Mouse (Mus musculus) limb, embryonic 15.5 days (tissue): ENCODE results near the gene Jam3. TPM values are rescaled to one million over a fixed set of nuclear protein-coding genes. Genes with fewer than 3 reads are reported as not detected.
A peak's percentile ranks its signal among the peaks of the same experiment; 100 is the strongest.

Experiments used
- ATAC-seq: fragments of 200-750 bp; cut with Nextera tagmentation; 2 replicates; pipeline ENCODE4 v1.8.0; 2017; ENCODE audit warnings: low read depth, moderate TSS enrichment; ENCODE audit not compliant: insufficient number of reproducible peaks, low FRiP score, low TSS enrichment
- H3K27ac ChIP-seq: fragments of 300-500 bp; sonication (generic); 2 replicates; pipeline ENCODE4 v1.5.1; 2015; ENCODE audit warnings: moderate library complexity, mild to moderate bottlenecking, inconsistent platforms
- H3K27me3 ChIP-seq: fragments of 300-500 bp; sonication (generic); 2 replicates; pipeline ENCODE4 v1.6.1; 2015; ENCODE audit warnings: inconsistent platforms
- H3K36me3 ChIP-seq: fragments of 300-500 bp; sonication (generic); 2 replicates; pipeline ENCODE4 v1.6.1; 2015; ENCODE audit warnings: inconsistent platforms
- H3K4me1 ChIP-seq: fragments of 300-500 bp; sonication (generic); 2 replicates; pipeline ENCODE4 v1.6.1; 2015; ENCODE audit warnings: inconsistent platforms
- H3K4me2 ChIP-seq: fragments of 300-500 bp; sonication (generic); 2 replicates; pipeline ENCODE4 v1.6.1; 2015; ENCODE audit warnings: mild to moderate bottlenecking, inconsistent platforms
- H3K4me3 ChIP-seq: fragments of 300-500 bp; sonication (generic); 2 replicates; pipeline ENCODE4 v1.5.1; 2015; ENCODE audit warnings: mild to moderate bottlenecking, inconsistent platforms
- H3K9ac ChIP-seq: fragments of 300-500 bp; sonication (generic); 2 replicates; pipeline ENCODE4 v1.6.1; 2015; ENCODE audit warnings: inconsistent platforms
- H3K9me3 ChIP-seq: fragments of 300-500 bp; sonication (generic); 2 replicates; pipeline ENCODE4 v1.6.1; 2016; ENCODE audit warnings: inconsistent platforms
- WGBS: fragments of 180-500 bp; shearing (Covaris S2); methylation state at CpG from one replicate; pipeline ENCODE4 v1.1.7; 2015; 5-methylcytosine and 5-hydroxymethylcytosine counted together
- polyA plus RNA-seq: library from polyadenylated mRNA; unstranded; fragments of >200 nt; fragmentation: Nextera tagmentation; extraction: Ambion mirVana; gene quantifications from 2 replicates; pipeline ENCODE4 v1.2.1, GENCODE M21; 2015

Jam3 gene
- polyA plus RNA-seq, 1 experiment from 2014 or later = 96.1 TPM

DNA sequence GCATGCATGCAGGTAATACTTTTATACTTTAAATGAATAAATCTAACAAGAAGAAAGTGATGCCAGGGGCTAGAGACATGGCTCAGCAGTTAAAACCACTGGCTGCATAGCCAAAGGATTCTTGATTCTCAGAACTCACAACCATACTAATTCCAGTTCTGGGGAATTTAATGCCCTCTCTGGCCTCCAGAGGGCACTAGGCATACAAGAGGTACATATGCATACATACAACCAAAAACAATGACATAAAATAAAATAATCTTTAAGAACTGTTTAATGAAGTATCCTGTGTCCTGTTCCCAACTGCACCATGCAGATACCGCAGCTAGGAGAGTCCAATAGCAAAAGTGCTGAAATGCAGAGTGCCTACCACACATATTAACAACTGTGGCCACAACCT, 20.8 kb downstream of the Jam3 start:
- H3K27me3 ChIP-seq = no peaks in the 10 kb centered on the region
- H3K9me3 ChIP-seq = no peaks in the 10 kb centered on the region
- no peaks in the 10 kb centered on the region for H3K36me3 ChIP-seq
- H3K4me2 ChIP-seq = no peak overlapping the region
- H3K4me3 ChIP-seq = no peak overlapping the region
- no peaks in the 10 kb centered on the region for H3K4me1 ChIP-seq
- H3K9ac ChIP-seq = no peak overlapping the region
- no peak for ATAC-seq
- H3K27ac ChIP-seq = no peak overlapping the region
- WGBS = 69% methylated on average over 1 of the region's 1 CpGs

DNA sequence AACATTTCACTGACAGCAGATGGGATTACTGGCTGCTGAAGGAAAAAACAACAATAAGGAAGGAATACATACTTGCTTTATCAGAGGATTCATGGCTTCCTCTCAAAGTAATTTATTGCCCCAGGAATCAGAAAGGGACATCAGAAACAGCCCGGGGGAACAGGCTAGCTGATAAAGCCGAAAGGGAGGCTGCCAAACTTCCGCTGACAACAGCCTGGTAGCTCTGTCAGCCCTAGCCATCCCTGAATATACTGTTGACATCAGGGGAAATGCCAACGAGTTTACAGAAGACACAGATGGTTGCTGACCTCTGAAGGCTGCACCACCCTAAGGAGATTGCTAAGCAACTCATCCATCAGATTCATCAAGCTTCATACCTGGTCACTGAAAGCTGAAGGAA, 26.6 kb downstream of the Jam3 start:
- H3K9ac ChIP-seq = no peak overlapping the region
- H3K4me2 ChIP-seq = no peak overlapping the region
- ATAC-seq = no peak
- no peak overlapping the region for H3K27ac ChIP-seq
- H3K4me1 ChIP-seq = no peaks in the 10 kb centered on the region
- H3K27me3 ChIP-seq = no peaks in the 10 kb centered on the region
- no peaks in the 10 kb centered on the region for H3K9me3 ChIP-seq
- 72% methylated on average over 4 of the region's 4 CpGs for WGBS
- no peak overlapping the region for H3K4me3 ChIP-seq
- H3K36me3 ChIP-seq = no peaks in the 10 kb centered on the region

DNA sequence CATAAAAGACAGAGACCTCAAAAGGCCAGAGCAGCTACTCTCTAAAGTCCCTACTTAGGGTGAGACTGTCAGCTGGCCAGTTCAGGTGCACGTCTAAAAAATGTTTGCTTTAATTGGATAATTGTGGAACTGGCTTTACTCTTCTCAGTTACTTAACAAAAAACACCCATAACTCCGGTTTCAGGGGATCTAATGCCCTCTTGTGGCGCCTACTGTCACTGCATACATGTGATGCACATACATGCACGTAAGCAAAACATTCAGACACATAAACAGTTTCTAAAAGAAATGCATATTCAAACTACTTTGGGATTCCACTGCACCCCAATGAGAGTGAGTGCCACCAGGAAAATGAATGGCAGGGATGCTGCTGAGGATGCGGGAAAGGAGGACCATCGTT, 28.7 kb downstream of the Jam3 start:
- H3K27me3 ChIP-seq = no peaks in the 10 kb centered on the region
- no peak for ATAC-seq
- 79% methylated on average over 6 of the region's 6 CpGs for WGBS
- H3K4me3 ChIP-seq = no peak overlapping the region
- H3K9me3 ChIP-seq = no peaks in the 10 kb centered on the region
- no peaks in the 10 kb centered on the region for H3K4me1 ChIP-seq
- no peaks in the 10 kb centered on the region for H3K36me3 ChIP-seq
- no peak overlapping the region for H3K4me2 ChIP-seq
- no peak overlapping the region for H3K27ac ChIP-seq
- no peak overlapping the region for H3K9ac ChIP-seq

DNA sequence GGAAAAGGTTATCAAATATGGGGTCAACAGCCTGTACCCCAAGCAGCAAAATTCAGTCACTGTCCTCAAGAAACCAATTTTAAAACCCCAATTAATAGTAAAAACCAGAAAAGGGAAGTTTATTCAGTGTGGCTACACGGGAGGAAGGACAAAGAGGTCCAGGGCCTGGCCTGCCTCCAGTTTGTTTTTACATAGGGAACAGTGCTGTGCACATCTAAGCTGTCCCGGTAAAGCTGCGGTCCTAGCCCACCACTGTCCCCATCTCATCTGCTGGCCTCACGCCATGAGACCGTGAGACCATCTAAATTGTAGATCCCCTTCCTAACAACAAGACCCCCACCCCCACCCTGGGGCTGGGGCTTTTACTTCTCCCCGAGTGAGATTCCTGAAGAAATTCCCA, 29.8 kb downstream of the Jam3 start:
- Histone ChIP-seq H3K4me1 (no peaks in the 10 kb centered on the region), H3K27ac (no peak overlapping the region), H3K27me3 (no peaks in the 10 kb centered on the region), H3K4me2 (no peak overlapping the region), H3K4me3 (no peak overlapping the region), H3K9me3 (no peaks in the 10 kb centered on the region), H3K36me3 (no peaks in the 10 kb centered on the region), H3K9ac (no peak overlapping the region)
- ATAC-seq = no peak
- WGBS = 60% methylated on average over 6 of the region's 6 CpGs

DNA sequence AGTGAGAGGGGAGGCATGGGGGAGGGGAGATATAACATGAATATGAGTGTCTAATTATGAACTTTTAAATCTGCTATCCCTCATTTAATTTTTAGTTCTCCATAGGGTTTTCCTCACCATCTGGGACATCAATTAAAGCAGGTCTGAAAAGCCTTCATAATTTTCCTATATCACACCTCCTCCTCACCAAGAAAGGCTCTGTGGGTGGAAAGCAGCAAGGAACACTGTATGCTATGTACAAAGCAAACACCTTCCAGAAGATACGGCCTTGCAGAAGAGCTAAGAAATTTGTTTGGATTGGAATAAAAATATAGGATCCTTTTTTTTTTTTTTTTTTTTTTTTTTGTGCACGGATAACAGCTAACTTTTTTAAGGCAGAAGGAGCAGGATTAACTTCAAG, 31.3 kb downstream of the Jam3 start:
- H3K36me3 ChIP-seq = no peaks in the 10 kb centered on the region
- ATAC-seq = no peak
- no peak overlapping the region for H3K9ac ChIP-seq
- no peak overlapping the region for H3K27ac ChIP-seq
- H3K4me2 ChIP-seq = no peak overlapping the region
- no peak overlapping the region for H3K4me3 ChIP-seq
- WGBS = 77% methylated on average over 2 of the region's 2 CpGs
- no peaks in the 10 kb centered on the region for H3K27me3 ChIP-seq
- H3K9me3 ChIP-seq = no peaks in the 10 kb centered on the region
- H3K4me1 ChIP-seq = no peaks in the 10 kb centered on the region

DNA sequence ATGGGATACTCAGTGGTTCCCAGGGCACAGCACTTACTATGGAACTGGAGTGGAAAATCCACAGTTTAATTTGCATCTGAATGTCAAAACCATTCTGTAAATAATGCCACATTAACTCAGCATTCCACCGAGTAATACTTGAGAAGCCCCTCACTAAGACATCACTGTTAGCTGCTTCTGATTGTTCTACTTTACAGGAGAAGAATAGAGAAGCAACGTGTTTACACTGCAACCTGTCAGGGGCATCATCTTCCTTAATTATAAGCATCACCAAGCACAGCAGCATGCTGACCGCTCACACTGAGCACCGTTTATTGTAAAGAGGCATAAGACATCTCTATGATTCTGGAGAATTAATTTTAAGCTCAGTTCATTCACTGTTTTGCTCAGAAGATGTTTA, 32.3 kb downstream of the Jam3 start:
- ATAC-seq = no peak
- H3K4me1 ChIP-seq = no peaks in the 10 kb centered on the region

DNA sequence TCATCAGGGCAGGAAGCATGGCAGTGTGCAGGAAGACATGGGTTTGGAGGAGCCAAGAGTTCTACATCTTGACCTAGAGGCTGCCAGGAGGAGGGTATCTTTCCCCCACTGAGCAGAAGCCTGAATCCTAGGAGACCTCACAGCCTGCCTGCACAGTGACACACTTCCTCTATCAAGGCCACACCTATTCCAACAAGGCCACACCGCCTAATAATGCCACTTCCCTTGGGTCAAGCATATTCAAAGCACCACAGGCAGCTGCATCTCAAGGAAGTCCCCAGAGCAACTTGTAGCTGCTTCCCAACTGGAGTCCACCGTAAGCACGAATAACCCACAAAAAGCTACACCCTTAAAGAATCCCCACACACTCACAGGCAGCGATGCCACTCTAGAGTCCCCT, 33.1 kb downstream of the Jam3 start:
- H3K9ac ChIP-seq = no peak overlapping the region
- no peak overlapping the region for H3K4me3 ChIP-seq
- 89% methylated on average over 4 of the region's 4 CpGs for WGBS
- ATAC-seq = no peak
- no peaks in the 10 kb centered on the region for H3K36me3 ChIP-seq
- H3K4me2 ChIP-seq = no peak overlapping the region
- H3K27me3 ChIP-seq = no peaks in the 10 kb centered on the region
- H3K9me3 ChIP-seq = no peaks in the 10 kb centered on the region
- H3K27ac ChIP-seq = no peak overlapping the region
- H3K4me1 ChIP-seq = no peaks in the 10 kb centered on the region

More for the DNA sequence above, 32.3 kb downstream of the Jam3 start:
- no peaks in the 10 kb centered on the region for H3K27me3 ChIP-seq
- H3K4me2 ChIP-seq = no peak overlapping the region
- no peaks in the 10 kb centered on the region for H3K9me3 ChIP-seq
- no peak overlapping the region for H3K4me3 ChIP-seq
- no peaks in the 10 kb centered on the region for H3K36me3 ChIP-seq
- 87% methylated on average over 4 of the region's 4 CpGs for WGBS
- no peak overlapping the region for H3K27ac ChIP-seq
- H3K9ac ChIP-seq = no peak overlapping the region

DNA sequence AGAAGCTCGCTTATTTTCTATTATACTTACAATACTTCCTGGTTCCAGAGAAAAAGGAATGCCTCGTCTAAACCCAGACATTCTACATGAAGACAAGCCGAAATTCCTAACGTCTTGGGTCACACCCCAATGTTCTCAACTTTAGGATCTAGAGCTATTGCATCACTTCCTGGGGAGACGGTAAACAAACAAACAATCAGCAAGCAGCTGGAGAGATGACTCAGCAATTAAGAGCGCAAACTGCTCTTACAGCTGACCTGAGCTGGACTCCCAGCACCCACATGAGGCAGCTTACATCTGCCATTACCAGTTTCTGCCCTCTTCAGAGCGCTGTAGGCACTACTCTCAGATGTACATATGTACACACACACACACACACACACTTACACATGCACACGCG, 34.0 kb downstream of the Jam3 start:
- Histone ChIP-seq H3K4me1 (no peaks in the 10 kb centered on the region), H3K36me3 (no peaks in the 10 kb centered on the region), H3K4me3 (no peak overlapping the region), H3K9me3 (no peaks in the 10 kb centered on the region), H3K27me3 (no peaks in the 10 kb centered on the region), H3K27ac (no peak overlapping the region), H3K9ac (no peak overlapping the region), H3K4me2 (no peak overlapping the region)
- ATAC-seq = no peak
- 80% methylated on average over 9 of the region's 9 CpGs for WGBS

DNA sequence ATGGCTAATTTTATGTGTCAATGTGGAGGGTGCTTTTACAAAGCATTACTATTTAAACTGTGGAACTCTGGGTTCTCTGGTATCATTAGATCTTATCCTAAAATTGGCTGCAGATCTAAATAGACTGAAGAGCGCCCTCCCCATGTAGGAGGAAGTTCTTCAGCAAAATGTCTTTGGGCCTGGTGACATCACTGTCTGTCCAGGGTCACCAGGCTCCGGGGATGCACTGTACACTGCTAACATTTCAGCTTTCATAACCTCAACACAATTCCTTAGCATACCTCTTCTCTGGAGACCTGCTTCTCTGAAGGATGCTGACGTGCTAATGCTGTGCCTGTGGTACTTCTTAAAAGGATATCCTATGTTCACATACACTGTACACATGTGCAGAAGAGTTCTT, 43.5 kb downstream of the Jam3 start:
- 87% methylated on average over 3 of the region's 3 CpGs for WGBS
- Histone ChIP-seq H3K9ac (no peak overlapping the region), H3K36me3 (no peaks in the 10 kb centered on the region), H3K4me2 (no peak overlapping the region), H3K9me3 (no peaks in the 10 kb centered on the region), H3K27ac (no peak overlapping the region), H3K4me3 (no peak overlapping the region), H3K4me1 (peaks cover 16% of the 10 kb centered on the region), H3K27me3 (no peaks in the 10 kb centered on the region)
- ATAC-seq = no peak

DNA sequence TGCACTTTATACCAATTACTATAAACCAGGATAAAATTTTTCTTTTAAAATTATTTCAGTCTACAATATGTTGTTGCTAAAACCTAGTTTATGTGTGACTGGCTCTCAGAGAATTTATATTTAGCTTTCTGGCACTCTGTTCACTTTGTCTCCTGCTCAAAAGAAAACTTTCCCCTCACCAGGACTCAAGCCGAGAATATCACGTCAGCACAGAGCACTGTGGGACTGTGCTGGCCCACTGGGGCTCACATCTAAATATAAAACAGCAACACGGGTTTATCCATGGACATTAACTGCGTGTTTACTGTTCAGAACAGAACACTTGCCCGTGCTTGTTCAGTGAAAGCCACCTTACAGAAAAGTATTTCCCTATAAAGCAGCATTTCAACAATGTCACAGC, 44.5 kb downstream of the Jam3 start:
- Histone ChIP-seq H3K27ac (peak overlapping the region; percentile 54; the same call in 1 of the 2 replicates), H3K9ac (no peak overlapping the region), H3K36me3 (no peaks in the 10 kb centered on the region), H3K4me1 (peaks cover 16% of the 10 kb centered on the region), H3K4me3 (no peak overlapping the region), H3K9me3 (no peaks in the 10 kb centered on the region), H3K4me2 (no peak overlapping the region), H3K27me3 (no peaks in the 10 kb centered on the region)
- 12% methylated on average over 5 of the region's 5 CpGs for WGBS
- ATAC-seq = no peak

DNA sequence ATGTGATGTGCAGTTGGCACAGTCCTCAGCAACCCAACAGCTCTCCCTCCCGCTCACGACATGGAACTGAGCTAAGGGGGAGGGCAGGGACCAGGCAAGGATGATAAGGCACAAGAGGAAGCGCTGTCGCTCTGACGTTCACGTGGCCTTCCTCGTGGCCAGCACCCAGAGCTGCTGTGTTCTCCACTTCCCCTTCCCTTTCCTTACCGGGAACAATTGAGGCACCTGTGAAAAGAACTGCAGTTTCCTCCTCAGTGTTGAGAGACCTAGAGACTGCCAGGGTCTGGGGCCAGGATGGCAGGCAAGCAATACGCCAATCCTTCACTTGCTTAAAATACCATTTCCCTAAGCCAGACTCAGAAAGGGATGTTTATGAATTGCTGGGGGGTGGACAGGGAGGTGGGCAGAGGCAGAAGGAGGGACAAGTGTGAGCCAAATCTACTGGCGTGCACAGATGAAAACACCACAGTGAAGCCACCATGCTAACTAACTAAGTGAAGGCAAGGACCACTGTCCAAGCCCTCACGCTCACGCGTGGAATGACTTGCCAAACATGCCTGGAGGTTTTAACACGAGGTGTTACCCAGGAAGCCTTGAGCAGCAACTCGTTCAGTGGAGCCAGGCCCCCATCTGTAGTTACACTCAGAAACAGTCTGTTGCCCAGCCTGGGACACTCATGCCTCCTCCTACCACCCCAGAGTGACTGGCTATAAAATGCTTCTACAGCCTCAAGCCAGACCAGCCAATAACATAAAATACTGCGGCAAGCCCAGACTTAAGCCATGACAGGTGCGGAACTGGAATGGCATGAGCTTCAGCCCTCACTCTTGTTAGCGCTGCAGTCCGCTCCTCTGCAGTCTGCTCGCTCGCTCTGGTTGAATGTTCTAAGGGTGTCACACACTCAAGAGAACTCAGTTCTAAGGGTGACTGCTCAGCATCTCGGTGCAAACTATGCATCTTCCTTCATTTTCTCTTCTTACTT, 45.4 kb downstream of the Jam3 start:
- peak; percentile 27; the same call in 1 of the 2 replicates for ATAC-seq
- H3K4me1 ChIP-seq = peaks cover 16% of the 10 kb centered on the region
- H3K9me3 ChIP-seq = no peaks in the 10 kb centered on the region
- H3K4me3 ChIP-seq = no peak overlapping the region
- H3K4me2 ChIP-seq = no peak overlapping the region
- no peaks in the 10 kb centered on the region for H3K27me3 ChIP-seq
- WGBS = 47% methylated on average over 22 of the region's 22 CpGs
- peak overlapping the region; percentile 54 for H3K27ac ChIP-seq
- no peak overlapping the region for H3K9ac ChIP-seq
- H3K36me3 ChIP-seq = peaks cover 7% of the 10 kb centered on the region

DNA sequence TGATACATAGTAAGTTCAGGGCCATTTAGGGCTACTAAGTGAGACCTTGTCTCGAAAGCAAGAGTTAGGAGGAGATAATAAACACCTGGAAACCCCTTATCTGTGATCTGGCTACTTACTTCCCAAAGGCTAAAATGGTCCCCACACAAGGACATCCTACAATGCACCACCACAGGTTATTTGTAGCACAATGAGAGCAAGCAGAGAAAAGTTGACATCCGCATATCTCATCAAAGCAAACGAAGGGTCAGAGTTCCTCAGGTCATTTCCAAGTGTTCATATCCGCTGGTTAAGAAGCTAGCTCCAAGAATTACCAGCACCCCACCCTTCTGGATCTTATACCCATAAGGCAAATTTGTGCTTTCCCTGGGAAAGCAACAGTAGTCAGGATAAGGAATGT, 46.8 kb downstream of the Jam3 start:
- Histone ChIP-seq H3K36me3 (peaks cover 20% of the 10 kb centered on the region), H3K27ac (no peak overlapping the region), H3K27me3 (no peaks in the 10 kb centered on the region), H3K4me1 (peaks cover 16% of the 10 kb centered on the region), H3K4me3 (no peak overlapping the region), H3K9me3 (no peaks in the 10 kb centered on the region), H3K9ac (no peak overlapping the region), H3K4me2 (no peak overlapping the region)
- 82% methylated on average over 4 of the region's 4 CpGs for WGBS
- ATAC-seq = no peak
